Mouse (Mus musculus): Measurements from ENCODE around the gene Elmsan1. TPM values are rescaled to one million over a fixed set of nuclear protein-coding genes. Genes with fewer than 3 reads are reported as not detected.

Gene Elmsan1
- polyA plus RNA-seq, 1 experiment from 2014 or later: 7.4 TPM

GRCm38 (mm10) chr12:84114153-84114994, 104.3 kb downstream of the Elmsan1 start, which contains the start of gene Dnal1:
TSS of gene Dnal1 (plus strand) at chr12:84114366.
- ATAC-seq (ENCODE audit: insufficient number of reproducible peaks, insufficient read depth, low FRiP score, low read depth): peak; percentile 85
- WGBS: 2% methylated on average over 33 of the region's 35 CpGs

GRCm38 (mm10) chr12:84113676-84114075, 105.0 kb downstream of the Elmsan1 start:
- Histone ChIP-seq H3K9me3 (ENCODE audit: control insufficient read depth, low read length) (no peaks in the 10 kb centered on the region), H3K27ac (replicated peaks in 1 of 2; ENCODE audit: control insufficient read depth in 1 of 2, insufficient read depth in 1 of 2, low read depth in 2 of 2, low read length in 2 of 2) (no peak overlapping the region), H3K4me3 (ENCODE audit: control insufficient read depth in 1 of 2, insufficient read depth in 1 of 2, low read depth in 1 of 2, low read length in 2 of 2) (peak overlapping the region; percentile 27 to 70; a peak in 3 of 4 replicates), H3K27me3 (ENCODE audit: control insufficient read depth, insufficient read depth, low read length) (no peaks in the 10 kb centered on the region), H3K4me2 (ENCODE audit: low read length) (peak overlapping the region; percentile 68), H3K4me1 (ENCODE audit: control insufficient read depth in 2 of 2, insufficient read depth in 2 of 2, low read length in 2 of 2) (peaks cover 0 to 7% of the 10 kb centered on the region in 2 experiments; a peak in 2 of 4 replicates), H3K36me3 (ENCODE audit: control insufficient read depth, insufficient read depth, low read length) (no peaks in the 10 kb centered on the region), H3K9ac (ENCODE audit: low read length) (no peak overlapping the region; the same call in 1 of the 2 replicates)
- ATAC-seq (ENCODE audit: insufficient number of reproducible peaks, insufficient read depth, low FRiP score, low read depth): no peak
- 46% methylated on average over 6 of the region's 6 CpGs for WGBS

More at GRCm38 (mm10) chr12:84114153-84114994, 104.3 kb downstream of the Elmsan1 start, which contains the start of gene Dnal1:
- H3K4me3 ChIP-seq (ENCODE audit: control insufficient read depth in 1 of 2, insufficient read depth in 1 of 2, low read depth in 1 of 2, low read length in 2 of 2): peak within 1 kb of the TSS; percentile 70 to 86
- H3K27me3 ChIP-seq (ENCODE audit: control insufficient read depth, insufficient read depth, low read length): no peaks in the 10 kb centered on the region
- H3K4me2 ChIP-seq (ENCODE audit: low read length): peak within 1 kb of the TSS; percentile 68
- no peaks in the 10 kb centered on the region for H3K36me3 ChIP-seq (ENCODE audit: control insufficient read depth, insufficient read depth, low read length)
- H3K27ac ChIP-seq (replicated peaks in 1 of 2; ENCODE audit: control insufficient read depth in 1 of 2, insufficient read depth in 1 of 2, low read depth in 2 of 2, low read length in 2 of 2): no peak within 1 kb of the TSS; a peak in 1 of 4 replicates
- H3K9me3 ChIP-seq (ENCODE audit: control insufficient read depth, low read length): no peaks in the 10 kb centered on the region
- H3K9ac ChIP-seq (ENCODE audit: low read length): peak within 1 kb of the TSS; percentile 68
- H3K4me1 ChIP-seq (ENCODE audit: control insufficient read depth in 2 of 2, insufficient read depth in 2 of 2, low read length in 2 of 2): peaks cover 0 to 7% of the 10 kb centered on the region in 2 experiments; a peak in 2 of 4 replicates

GRCm38 (mm10) chr12:84110814-84111213, 107.9 kb downstream of the Elmsan1 start:
- no peaks in the 10 kb centered on the region for H3K9me3 ChIP-seq (ENCODE audit: control insufficient read depth, low read length)
- no peak overlapping the region for H3K4me2 ChIP-seq (ENCODE audit: low read length)
- H3K27me3 ChIP-seq (ENCODE audit: control insufficient read depth, insufficient read depth, low read length): no peaks in the 10 kb centered on the region
- H3K9ac ChIP-seq (ENCODE audit: low read length): no peak overlapping the region
- peaks cover 0 to 7% of the 10 kb centered on the region in 2 experiments; a peak in 2 of 4 replicates for H3K4me1 ChIP-seq (ENCODE audit: control insufficient read depth in 2 of 2, insufficient read depth in 2 of 2, low read length in 2 of 2)
- H3K4me3 ChIP-seq (ENCODE audit: control insufficient read depth in 1 of 2, insufficient read depth in 1 of 2, low read depth in 1 of 2, low read length in 2 of 2): no peak overlapping the region
- 79% methylated on average over 4 of the region's 4 CpGs for WGBS
- ATAC-seq (ENCODE audit: insufficient number of reproducible peaks, insufficient read depth, low FRiP score, low read depth): no peak
- no peaks in the 10 kb centered on the region for H3K36me3 ChIP-seq (ENCODE audit: control insufficient read depth, insufficient read depth, low read length)
- H3K27ac ChIP-seq (replicated peaks in 1 of 2; ENCODE audit: control insufficient read depth in 1 of 2, insufficient read depth in 1 of 2, low read depth in 2 of 2, low read length in 2 of 2): no peak overlapping the region

- H3K4me3 ChIP-seq (ENCODE audit: control insufficient read depth in 1 of 2, insufficient read depth in 1 of 2, low read depth in 1 of 2, low read length in 2 of 2): no peak overlapping the region
- no peak overlapping the region for H3K9ac ChIP-seq (ENCODE audit: low read length)
- no peaks in the 10 kb centered on the region for H3K27me3 ChIP-seq (ENCODE audit: control insufficient read depth, insufficient read depth, low read length)
- no peak overlapping the region for H3K4me2 ChIP-seq (ENCODE audit: low read length)
- no peaks in the 10 kb centered on the region for H3K9me3 ChIP-seq (ENCODE audit: control insufficient read depth, low read length)
- H3K4me1 ChIP-seq (ENCODE audit: control insufficient read depth in 2 of 2, insufficient read depth in 2 of 2, low read length in 2 of 2): peaks cover 0 to 3% of the 10 kb centered on the region in 2 experiments; a peak in 1 of 4 replicates
- no peak for ATAC-seq (ENCODE audit: insufficient number of reproducible peaks, insufficient read depth, low FRiP score, low read depth)
- no peak overlapping the region for H3K27ac ChIP-seq (replicated peaks in 1 of 2; ENCODE audit: control insufficient read depth in 1 of 2, insufficient read depth in 1 of 2, low read depth in 2 of 2, low read length in 2 of 2)
- 75% methylated on average over 1 of the region's 1 CpGs for WGBS
- no peaks in the 10 kb centered on the region for H3K36me3 ChIP-seq (ENCODE audit: control insufficient read depth, insufficient read depth, low read length)
Measured at GRCm38 (mm10) chr12:84109924-84110323, 108.8 kb downstream of the Elmsan1 start.

- Histone ChIP-seq H3K4me2 (ENCODE audit: low read length) (no peak overlapping the region), H3K27me3 (ENCODE audit: control insufficient read depth, insufficient read depth, low read length) (no peaks in the 10 kb centered on the region), H3K9ac (ENCODE audit: low read length) (no peak overlapping the region), H3K9me3 (ENCODE audit: control insufficient read depth, low read length) (no peaks in the 10 kb centered on the region), H3K4me1 (ENCODE audit: control insufficient read depth in 2 of 2, insufficient read depth in 2 of 2, low read length in 2 of 2) (no peaks in the 10 kb centered on the region), H3K27ac (replicated peaks in 1 of 2; ENCODE audit: control insufficient read depth in 1 of 2, insufficient read depth in 1 of 2, low read depth in 2 of 2, low read length in 2 of 2) (no peak overlapping the region), H3K4me3 (ENCODE audit: control insufficient read depth in 1 of 2, insufficient read depth in 1 of 2, low read depth in 1 of 2, low read length in 2 of 2) (no peak overlapping the region), H3K36me3 (ENCODE audit: control insufficient read depth, insufficient read depth, low read length) (no peaks in the 10 kb centered on the region)
- no peak for ATAC-seq (ENCODE audit: insufficient number of reproducible peaks, insufficient read depth, low FRiP score, low read depth)
- WGBS: 80% methylated on average over 1 of the region's 1 CpGs
Measured at GRCm38 (mm10) chr12:84107692-84108091, 111.0 kb downstream of the Elmsan1 start.

GRCm38 (mm10) chr12:84107012-84107411, 111.7 kb downstream of the Elmsan1 start:
- Histone ChIP-seq H3K27me3 (ENCODE audit: control insufficient read depth, insufficient read depth, low read length) (no peaks in the 10 kb centered on the region), H3K27ac (replicated peaks in 1 of 2; ENCODE audit: control insufficient read depth in 1 of 2, insufficient read depth in 1 of 2, low read depth in 2 of 2, low read length in 2 of 2) (no peak overlapping the region), H3K9me3 (ENCODE audit: control insufficient read depth, low read length) (no peaks in the 10 kb centered on the region), H3K9ac (ENCODE audit: low read length) (no peak overlapping the region), H3K4me3 (ENCODE audit: control insufficient read depth in 1 of 2, insufficient read depth in 1 of 2, low read depth in 1 of 2, low read length in 2 of 2) (no peak overlapping the region), H3K36me3 (ENCODE audit: control insufficient read depth, insufficient read depth, low read length) (no peaks in the 10 kb centered on the region), H3K4me1 (ENCODE audit: control insufficient read depth in 2 of 2, insufficient read depth in 2 of 2, low read length in 2 of 2) (no peaks in the 10 kb centered on the region), H3K4me2 (ENCODE audit: low read length) (no peak overlapping the region)
- ATAC-seq (ENCODE audit: insufficient number of reproducible peaks, insufficient read depth, low FRiP score, low read depth): no peak
- WGBS: 75% methylated on average over 3 of the region's 3 CpGs

- H3K27me3 ChIP-seq (ENCODE audit: control insufficient read depth, insufficient read depth, low read length): no peaks in the 10 kb centered on the region
- H3K27ac ChIP-seq (replicated peaks in 1 of 2; ENCODE audit: control insufficient read depth in 1 of 2, insufficient read depth in 1 of 2, low read depth in 2 of 2, low read length in 2 of 2): no peak overlapping the region
- 0 out of 4 replicates have a peak, but pooled peaks cover 0 to 3% of the 10 kb centered on the region in 2 experiments for H3K4me1 ChIP-seq (ENCODE audit: control insufficient read depth in 2 of 2, insufficient read depth in 2 of 2, low read length in 2 of 2)
- ATAC-seq (ENCODE audit: insufficient number of reproducible peaks, insufficient read depth, low FRiP score, low read depth): no peak
- H3K36me3 ChIP-seq (ENCODE audit: control insufficient read depth, insufficient read depth, low read length): no peaks in the 10 kb centered on the region
- H3K9ac ChIP-seq (ENCODE audit: low read length): peak overlapping the region; percentile 74; the same call in 1 of the 2 replicates
- H3K4me2 ChIP-seq (ENCODE audit: low read length): peak overlapping the region; percentile 83
- no peaks in the 10 kb centered on the region for H3K9me3 ChIP-seq (ENCODE audit: control insufficient read depth, low read length)
- 52% methylated on average over 2 of the region's 2 CpGs for WGBS
- peak overlapping the region; percentile 54 to 65 for H3K4me3 ChIP-seq (ENCODE audit: control insufficient read depth in 1 of 2, insufficient read depth in 1 of 2, low read depth in 1 of 2, low read length in 2 of 2)
Measured at GRCm38 (mm10) chr12:84101493-84101845, 117.2 kb downstream of the Elmsan1 start.
